Mouse (Mus musculus): ENCODE measurements around the gene Pogk. TPM values are rescaled to one million over a fixed set of nuclear protein-coding genes. Genes with fewer than 3 reads are reported as not detected.

The Pogk gene
- total RNA-seq (2015; ENCODE audit: low replicate concordance) (0.19 and 0.42 TPM in 2 replicates), total RNA-seq (2017; ENCODE audit: low replicate concordance) (0.42 and 0.60 TPM in 2 replicates)

DNA sequence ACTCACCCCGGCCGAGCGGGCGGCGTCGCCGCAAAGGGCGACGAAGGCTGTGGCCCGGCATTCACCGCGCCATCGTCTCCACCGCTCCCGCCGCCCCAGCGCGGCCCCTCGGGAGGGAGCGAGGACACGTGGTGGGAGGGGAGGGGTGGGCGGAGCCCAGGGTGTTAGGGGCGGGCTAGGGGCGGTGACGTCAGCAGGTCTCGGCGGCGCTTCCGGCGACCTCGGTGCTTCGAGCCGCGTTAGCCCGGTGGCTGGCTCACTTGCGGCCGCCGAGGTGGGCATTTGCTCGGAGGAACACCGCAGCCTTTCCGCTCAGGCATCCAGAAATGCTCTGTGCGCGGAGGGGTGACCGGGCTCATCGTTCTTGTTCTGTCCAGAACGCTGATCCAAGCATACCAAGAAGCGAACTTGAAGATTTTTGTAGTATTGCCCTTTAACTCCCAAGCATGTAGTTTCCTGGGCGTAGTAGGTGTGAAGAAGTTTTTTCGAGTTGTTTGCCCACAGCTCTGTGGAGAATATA, at the start of gene Pogk:
Gene Pogk, minus strand, starts transcription at position 163 of the 520 bp plus-strand sequence.
- ATAC-seq (replicated peaks; ENCODE audit: low FRiP score, poor library complexity, severe bottlenecking): peak; percentile 64; the same call in 1 of the 2 replicates

DNA sequence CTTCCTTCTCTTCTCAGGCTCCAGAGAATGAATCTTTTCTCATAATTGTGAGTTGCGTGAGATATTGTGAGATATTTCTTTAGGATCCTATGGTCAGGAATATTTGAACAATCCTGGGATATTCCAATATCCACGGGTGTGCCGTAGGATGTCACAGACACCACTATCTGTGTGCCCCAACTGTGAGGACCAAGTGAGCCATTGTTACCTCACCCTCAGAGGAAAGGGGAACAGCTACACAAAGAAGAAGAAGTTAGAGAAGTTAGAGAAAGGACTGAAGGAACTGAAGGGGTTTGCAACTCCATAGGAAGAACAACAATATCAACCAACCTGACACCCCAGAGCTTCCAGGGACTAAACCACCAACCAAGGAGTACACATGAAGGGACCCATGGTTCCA, 32.3 kb upstream of the Pogk start:
- no peak for ATAC-seq (replicated peaks; ENCODE audit: low FRiP score, poor library complexity, severe bottlenecking)

DNA sequence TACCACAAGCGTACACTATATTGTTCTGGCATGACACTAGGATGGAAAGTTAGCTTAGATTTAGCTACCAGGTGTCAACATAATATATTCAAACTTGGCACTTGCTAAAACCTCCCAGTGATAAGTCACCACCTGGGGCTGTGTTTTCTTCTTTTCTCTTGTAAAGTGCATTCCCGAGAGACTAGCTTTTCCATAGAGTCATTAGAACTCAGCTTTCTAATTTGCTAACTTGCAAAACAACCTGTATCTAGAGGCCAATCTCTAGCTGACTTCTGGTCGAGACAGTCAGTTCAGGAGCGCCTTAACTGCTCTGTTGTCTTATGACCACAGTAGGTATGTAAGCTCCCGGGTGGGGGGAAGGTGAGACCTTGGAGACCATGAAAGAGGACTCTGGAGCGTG, 29.8 kb upstream of the Pogk start:
- ATAC-seq (replicated peaks; ENCODE audit: low FRiP score, poor library complexity, severe bottlenecking): no peak

DNA sequence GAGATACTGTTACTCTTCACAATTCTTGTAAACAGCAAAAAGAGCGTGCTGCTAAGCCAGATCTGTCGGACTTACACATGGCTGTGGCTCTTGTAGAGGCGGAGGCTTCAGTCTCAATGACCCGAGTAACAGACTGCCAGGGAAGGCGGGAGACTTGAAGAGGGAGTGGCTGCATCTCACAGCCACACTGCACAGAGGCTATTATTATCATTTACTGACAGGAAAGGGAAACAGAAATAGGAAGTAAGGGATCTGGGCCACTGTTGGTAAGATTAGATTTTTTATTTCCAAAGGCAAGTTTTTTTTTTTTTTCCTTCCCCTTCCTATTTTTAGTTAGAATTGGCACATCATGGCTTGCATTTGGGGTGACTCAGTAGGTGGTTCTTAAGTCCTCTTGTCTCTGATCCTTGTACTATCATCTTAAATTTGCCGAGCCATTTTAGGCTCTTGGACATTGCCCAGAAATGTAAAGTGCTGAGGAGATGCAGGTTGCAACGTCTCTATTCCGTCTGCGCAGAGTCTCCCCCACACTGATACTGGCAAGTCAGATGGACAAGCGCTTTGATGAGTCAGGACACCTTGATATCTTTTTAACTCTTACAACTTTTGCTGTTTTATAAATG, 20.3 kb upstream of the Pogk start:
- no peak for ATAC-seq (replicated peaks; ENCODE audit: low FRiP score, poor library complexity, severe bottlenecking)

DNA sequence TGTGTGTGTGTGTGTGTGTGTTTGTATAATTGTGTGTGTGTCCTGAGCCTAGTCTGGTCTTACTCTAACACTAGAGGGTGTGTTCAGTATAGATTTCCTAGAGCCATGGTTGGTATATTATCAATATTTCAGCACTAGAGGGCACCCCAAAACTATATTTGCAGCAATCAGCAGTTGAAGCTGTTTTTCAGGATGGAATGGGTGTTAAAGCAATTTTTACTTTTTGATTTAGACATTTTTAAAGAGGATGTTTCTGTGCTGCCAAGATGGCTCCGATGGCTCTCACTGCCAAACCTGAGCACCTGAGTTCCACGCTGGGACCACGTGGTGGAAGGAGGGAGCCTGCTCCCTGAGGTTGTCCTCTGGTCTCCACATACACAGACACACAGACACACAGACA, 19.4 kb upstream of the Pogk start:
- ATAC-seq (replicated peaks; ENCODE audit: low FRiP score, poor library complexity, severe bottlenecking): no peak

DNA sequence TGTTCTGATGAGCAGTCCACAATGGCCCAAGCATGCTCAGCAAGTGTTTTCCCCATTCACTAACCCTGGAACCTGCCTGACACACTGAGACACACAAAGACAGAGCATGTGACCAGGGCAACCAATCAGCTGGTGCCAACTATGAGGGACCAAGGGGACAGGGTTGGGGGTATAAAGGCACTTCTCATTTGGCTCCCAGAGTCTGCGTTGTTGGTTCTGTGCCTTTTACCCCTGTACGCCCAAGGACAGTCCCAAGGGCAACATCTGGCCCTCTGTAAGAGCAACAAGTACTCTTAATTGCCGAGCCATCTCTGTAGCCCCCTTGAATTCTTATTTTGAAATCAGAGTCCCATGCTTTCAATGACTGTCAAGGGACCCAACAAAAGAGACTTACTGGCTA, 2.6 kb upstream of the Pogk start:
- ATAC-seq (replicated peaks; ENCODE audit: low FRiP score, poor library complexity, severe bottlenecking): no peak

DNA sequence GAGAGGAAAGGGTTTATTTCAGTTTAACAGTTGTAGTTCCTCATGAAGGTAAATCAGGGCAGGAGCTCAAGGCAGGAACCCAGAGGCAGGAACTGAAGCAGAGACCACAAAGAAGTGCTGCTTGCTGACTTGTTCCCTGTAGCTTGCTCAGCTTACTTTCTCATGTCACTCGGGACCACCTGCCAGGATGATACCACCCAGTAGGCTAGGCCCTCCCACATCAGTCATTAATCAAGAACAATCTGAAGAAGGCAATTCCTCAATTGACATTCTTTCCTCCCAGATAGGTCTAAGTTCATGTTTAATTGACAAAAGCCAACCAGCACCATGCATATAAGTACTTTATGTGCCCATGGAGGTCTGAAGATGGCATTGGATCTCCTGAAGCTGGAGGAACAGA, 1.9 kb upstream of the Pogk start:
- no peak for ATAC-seq (replicated peaks; ENCODE audit: low FRiP score, poor library complexity, severe bottlenecking)

DNA sequence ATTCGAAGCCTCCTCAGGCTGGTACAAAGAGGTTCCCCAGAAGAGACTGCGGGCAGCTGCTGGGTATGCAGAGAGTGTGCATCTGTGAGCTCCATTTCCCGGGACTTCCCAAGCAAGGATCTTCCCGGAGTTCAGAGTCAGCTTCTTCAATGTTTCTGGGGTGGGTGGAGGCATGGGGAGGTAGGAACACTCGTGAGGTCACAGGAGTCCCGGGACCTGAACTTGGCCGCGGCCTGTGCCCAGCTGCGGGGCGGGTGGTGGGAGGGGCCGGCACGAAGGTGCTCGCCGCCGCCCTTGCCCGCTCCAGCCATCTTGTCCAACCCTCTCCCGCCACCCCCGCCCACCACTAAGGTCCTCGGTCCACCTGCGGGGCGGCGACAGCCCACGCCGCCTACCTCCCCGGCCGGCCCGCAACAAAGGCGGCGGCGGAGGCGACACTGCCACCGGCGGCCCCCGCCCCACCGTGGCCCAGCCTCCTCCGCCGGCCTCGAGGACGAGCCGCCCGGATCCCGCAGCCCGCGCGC, 424 bp downstream of the Pogk start:
- no peak for ATAC-seq (replicated peaks; ENCODE audit: low FRiP score, poor library complexity, severe bottlenecking)

DNA sequence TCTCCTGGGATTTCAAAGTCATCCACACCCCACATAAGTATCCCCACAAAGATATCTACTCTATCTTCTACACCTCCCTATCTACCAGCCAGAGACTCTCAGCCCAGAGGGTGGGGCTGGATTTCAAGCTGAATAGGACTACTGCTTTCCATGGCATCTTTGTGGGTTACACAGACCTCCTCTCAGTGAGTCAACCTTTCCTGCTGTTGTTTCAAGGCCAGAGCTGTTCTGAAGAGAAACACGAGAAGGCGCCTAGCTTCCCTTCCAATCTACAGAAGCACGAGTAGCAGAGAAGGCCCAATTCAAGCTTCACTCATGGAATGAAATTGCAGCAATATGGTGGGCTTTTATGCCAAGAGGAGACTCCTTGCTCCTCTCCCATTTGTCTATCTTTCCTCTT, 5.8 kb downstream of the Pogk start:
- ATAC-seq (replicated peaks; ENCODE audit: low FRiP score, poor library complexity, severe bottlenecking): no peak

DNA sequence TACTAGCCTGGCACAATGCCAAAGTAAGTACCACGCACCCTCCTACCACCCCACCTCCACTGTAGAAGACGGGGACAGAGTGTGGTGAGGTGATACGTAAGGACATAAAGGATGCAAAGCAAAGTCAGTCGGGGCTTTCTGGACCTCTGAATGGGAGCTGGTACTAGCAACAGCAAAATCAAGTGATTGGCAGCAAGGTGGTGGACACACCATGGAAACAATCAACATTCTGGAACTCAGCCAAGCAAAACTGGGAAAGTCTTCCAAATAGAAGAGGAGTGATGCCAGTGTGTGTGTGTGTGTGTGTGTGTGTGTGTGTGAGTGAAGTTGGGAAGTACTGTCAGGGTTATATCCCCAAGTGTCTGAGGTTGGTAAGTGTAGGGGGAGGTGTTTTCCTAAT, 7.7 kb downstream of the Pogk start:
- ATAC-seq (replicated peaks; ENCODE audit: low FRiP score, poor library complexity, severe bottlenecking): no peak

DNA sequence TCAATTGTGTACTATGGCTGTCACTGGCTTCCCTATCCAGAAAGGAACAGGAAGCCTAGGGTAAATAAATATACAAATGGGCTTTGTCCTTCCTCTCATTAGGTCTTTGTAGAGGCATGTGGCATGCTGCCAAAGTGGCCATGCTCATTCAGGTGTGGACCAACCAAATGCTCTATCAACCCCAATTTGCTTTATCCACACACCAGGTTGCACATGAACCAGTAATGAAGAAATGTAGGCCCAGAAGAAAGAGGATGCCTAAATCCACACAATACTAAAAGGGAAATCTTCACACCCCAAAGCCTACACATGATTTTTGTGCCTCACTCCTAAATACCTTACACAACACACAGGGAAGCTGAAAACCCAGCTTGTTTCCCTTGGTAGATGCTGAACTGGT, 8.2 kb downstream of the Pogk start:
- ATAC-seq (replicated peaks; ENCODE audit: low FRiP score, poor library complexity, severe bottlenecking): no peak

DNA sequence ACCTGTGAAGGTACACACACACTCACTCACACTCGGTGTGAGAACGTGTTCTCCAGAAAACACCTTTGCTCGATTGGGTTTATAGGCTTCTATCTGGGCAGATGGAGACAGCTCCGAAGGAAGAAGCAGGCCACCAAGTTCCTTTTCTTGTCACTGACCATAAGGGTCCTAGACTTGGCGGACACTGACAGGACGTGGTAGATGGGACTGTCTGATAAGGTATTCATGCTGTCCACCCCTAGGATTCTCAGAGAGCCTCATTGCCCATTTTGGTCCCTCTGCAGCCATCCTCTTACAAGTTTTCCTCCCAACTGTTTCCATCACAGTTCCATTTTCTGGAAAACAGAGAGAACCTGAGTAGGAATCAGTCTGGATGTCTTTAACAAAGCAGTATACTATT, 13.3 kb downstream of the Pogk start:
- ATAC-seq (replicated peaks; ENCODE audit: low FRiP score, poor library complexity, severe bottlenecking): no peak

DNA sequence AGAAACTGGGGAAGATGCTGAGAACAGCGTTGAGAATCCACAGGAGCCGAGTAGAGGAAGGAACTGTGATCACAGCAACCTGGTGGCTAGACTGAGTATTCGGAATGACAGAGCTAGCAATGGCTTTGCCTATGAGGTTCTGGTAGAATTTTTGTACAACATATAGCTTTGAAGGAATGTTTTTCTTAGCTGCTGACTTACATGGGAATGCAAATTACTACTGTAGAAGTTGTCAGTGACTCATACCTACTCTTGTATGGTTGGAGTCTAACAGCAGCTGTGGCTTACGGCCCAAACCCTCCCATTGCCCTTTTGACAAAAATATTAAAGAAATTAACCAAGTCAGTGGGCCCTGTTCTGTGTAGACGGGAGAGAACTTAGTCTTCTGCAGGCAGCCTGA, 14.0 kb downstream of the Pogk start:
- no peak for ATAC-seq (replicated peaks; ENCODE audit: low FRiP score, poor library complexity, severe bottlenecking)

DNA sequence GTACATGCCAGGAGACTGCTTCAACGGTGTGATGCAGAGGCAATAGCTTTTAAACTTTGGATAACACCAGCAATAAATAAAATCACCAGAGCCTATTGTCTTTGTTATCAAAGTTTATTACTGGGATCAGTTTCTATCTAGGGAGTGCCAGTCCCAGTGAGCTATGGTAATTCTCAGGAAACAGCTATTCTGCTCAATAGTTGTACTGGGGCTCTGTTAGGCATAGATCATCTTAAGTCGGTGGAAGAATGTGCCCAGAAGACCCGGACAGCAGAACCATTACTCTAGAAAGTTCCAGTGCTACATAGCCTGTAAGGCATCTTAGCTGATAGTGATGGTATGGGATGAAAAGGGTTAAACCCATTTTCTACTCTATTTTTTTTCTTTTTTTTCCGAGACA, 14.9 kb downstream of the Pogk start:
- ATAC-seq (replicated peaks; ENCODE audit: low FRiP score, poor library complexity, severe bottlenecking): no peak

DNA sequence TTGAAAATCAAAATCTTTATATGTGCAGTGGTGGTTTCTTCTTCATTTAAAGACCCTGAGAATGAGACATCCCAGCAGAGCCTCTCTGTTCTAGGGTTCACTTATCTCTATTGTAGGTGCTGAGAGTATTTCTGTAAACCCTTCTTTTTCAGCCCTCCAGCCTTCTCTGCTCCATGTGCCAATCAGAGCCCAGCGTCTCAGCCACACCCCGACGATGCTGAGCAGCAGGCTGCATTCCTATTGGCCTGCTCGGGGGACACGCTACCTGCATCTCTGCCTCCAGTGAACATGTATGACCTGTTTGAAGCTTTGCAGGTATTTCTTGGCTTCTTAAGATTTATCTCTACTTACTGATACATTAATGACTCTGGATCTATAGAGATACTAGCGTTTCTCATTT, 18.0 kb downstream of the Pogk start:
- ATAC-seq (replicated peaks; ENCODE audit: low FRiP score, poor library complexity, severe bottlenecking): no peak

DNA sequence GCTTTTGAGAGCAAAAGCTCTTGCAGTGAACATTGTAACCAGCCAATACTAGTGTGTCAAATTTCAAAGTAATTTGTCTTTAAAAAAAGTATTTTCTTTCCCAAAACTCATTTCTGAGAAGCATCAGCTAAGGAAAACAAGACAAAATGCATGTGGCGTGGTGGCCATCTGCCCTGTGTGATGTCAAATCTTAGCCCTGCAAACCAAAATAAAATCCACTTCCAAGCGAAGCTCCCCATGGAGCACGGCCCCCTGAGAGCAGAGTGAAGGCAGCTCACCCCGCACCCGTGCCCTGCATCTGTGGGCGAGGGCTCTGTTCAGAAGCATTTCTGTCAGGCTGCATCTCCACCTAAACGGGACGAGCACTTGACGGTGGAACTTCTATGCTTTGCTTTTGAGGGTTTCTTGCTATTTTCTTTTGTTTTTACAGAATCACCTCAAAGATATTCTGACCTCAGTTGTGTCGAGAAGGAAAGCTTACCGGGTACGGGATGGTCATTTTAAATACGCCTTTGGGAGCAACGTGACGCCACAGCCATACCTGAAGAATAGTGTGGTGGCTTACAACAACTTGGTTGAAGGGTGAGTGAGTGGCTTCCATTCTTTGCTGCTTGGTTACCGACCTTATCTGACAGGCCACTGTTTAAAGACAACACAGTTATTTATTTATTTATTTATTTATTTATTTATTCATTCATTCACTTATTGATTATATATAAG, 20.1 kb downstream of the Pogk start:
- ATAC-seq (replicated peaks; ENCODE audit: low FRiP score, poor library complexity, severe bottlenecking): no peak

DNA sequence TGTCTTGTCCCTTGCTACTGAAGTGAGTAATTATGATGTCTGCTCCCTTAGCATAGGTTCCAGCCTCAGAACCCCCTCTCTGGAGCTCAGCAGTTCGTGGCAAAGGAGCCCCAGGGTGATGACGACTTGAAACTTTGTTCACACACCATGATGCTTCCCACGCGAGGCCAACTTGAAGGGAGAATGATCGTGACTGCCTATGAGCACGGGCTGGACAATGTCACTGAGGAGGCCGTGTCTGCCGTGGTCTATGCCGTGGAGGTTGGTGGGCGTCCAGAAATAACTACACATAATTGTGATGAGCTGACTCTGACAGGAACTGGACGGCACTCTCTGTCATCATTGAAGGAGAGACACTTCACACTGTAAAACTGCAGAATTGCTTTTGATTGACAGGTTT, 21.2 kb downstream of the Pogk start:
- no peak for ATAC-seq (replicated peaks; ENCODE audit: low FRiP score, poor library complexity, severe bottlenecking)

DNA sequence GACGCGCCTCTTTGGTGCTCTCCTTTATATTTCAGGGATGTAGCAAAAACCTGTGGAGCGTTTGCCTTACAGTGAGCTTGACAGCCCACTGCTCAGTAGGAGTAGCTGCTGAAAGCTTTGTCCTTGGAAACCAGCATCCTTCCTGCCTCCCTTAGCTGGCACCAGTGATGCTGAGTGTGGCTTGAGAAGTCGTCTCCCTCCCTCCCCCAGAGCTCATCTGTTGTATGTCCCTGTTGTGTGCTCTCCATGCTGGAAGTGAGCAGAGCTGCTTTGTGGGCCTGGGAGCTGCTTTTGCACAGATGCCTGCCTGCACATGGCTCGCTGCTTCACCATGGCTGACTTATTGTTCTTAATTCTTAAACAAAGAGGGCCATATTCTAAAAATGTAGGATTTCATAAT, 24.2 kb downstream of the Pogk start:
- ATAC-seq (replicated peaks; ENCODE audit: low FRiP score, poor library complexity, severe bottlenecking): no peak

DNA sequence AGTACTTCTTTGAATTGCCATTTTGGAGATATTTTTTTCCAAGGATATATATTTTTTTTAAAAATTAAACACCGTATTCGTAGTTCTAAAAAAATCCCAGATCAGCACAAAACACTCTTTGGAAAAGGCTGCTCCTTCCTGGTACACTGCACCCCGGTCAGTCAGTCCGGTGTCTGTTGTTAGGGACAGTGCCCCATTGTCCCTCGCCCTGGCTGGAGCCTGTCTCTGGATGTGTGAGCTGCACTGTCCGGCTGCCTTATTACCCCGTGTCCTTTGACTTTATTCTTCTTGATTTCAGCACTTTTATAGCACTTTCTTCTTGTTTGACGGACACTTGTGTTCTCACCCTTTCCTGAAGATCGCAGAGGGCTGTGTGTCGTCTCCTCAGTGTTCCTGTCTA, 25.0 kb downstream of the Pogk start:
- no peak for ATAC-seq (replicated peaks; ENCODE audit: low FRiP score, poor library complexity, severe bottlenecking)

DNA sequence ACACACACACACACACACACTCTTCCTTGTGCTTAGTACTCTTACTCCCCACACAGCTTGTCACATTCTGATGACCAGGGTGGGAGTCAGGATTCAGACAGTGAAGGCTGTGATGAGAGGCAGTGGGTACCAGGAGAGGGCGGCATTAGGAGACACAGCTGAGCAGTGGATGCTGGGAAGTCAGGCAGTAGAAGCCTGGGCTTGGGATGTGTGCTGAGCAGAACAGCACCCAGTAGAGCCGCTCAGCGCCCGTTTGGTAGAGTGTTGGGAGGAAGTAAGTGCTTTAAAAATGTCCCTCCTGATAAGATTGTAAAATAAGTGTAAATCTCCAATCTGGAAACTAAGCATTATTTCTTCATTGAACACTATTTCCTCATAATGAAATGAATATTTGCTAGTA, 27.0 kb downstream of the Pogk start:
- no peak for ATAC-seq (replicated peaks; ENCODE audit: low FRiP score, poor library complexity, severe bottlenecking)

DNA sequence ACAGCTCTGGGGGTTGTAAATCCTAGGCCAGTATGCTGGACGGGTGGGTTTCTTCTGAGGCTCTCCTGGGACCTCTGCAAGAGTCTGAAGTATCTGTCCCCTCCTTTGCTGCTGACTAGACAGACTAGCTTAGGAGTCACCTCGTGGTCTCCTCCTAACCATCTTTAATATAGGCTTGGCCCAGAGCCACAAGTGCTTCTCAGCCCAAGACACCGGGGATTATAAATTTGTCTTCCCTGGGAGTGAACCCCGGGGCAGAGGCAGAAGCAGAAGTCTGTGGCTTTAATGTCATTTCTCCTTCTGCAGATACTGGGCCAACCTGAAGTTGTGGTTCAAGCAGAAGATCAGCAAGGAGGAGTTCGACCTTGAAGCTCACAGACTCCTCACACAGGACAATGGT, 27.8 kb downstream of the Pogk start:
- ATAC-seq (replicated peaks; ENCODE audit: low FRiP score, poor library complexity, severe bottlenecking): no peak

Measured in erythroblast, adult 5-6 weeks (primary cell).